Mouse (Mus musculus) T-cell, adult 66 days (primary cell): ENCODE results near the gene Syvn1. TPM values are rescaled to one million over a fixed set of nuclear protein-coding genes. Genes with fewer than 3 reads are reported as not detected.

Experiments used
- total RNA-seq, 2 experiments: library from RNA; stranded (reverse); gene quantifications; 3 replicates in 1 of 2; 4 replicates in 1 of 2; pipeline ENCODE4 v1.2.4; 2023

The Syvn1 gene
- 10 to 100 TPM; 49.9 to 56.0 TPM for total RNA-seq

GRCm38 (mm10) chr19:6046294-6047153 lies at the start of gene Syvn1:
Gene Syvn1 (plus strand): TSS chr19:6046576.

DNA sequence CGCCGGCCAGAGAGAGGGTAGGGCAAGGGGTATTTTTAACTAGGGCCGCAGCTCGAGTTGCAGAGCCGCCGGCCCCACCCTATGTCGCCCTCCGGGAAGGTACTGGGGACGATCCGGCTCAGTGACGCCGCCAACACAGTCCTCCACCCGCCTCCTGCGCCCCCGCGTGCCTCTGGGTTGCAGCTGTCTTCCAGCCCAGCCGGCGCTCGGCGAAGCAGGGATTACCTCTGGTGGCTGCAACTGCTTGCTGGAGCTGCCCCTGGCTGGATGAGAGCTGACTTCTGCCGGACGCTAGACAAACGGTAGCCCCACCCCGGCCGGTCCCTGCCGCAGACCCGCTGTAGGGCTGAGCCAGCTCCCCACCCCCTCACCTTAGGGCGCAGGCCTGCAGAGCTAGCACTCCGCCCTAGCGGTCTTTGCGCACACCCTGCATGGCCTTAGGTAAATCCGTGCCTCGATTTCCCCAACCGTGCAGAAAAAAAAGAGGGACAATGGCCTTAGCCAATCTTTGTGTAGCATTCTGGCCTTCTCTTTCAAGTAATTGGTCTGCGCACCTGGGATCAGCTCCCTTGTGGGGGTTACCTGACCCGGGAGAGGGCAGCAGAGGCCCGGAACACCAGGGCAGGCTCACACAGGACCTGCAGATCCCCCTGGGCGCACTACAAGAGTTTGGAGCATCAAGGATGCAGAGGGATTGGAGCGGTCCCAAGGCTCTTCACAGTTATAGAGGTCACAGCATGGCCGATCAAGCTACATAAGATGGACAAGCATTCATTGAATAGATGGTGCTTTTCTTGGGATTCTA lies 30.7 kb upstream of the Syvn1 start, which contains the start of gene Capn1:
Gene Capn1 (minus strand): TSS at position 387 of the 805 bp plus-strand sequence.

DNA sequence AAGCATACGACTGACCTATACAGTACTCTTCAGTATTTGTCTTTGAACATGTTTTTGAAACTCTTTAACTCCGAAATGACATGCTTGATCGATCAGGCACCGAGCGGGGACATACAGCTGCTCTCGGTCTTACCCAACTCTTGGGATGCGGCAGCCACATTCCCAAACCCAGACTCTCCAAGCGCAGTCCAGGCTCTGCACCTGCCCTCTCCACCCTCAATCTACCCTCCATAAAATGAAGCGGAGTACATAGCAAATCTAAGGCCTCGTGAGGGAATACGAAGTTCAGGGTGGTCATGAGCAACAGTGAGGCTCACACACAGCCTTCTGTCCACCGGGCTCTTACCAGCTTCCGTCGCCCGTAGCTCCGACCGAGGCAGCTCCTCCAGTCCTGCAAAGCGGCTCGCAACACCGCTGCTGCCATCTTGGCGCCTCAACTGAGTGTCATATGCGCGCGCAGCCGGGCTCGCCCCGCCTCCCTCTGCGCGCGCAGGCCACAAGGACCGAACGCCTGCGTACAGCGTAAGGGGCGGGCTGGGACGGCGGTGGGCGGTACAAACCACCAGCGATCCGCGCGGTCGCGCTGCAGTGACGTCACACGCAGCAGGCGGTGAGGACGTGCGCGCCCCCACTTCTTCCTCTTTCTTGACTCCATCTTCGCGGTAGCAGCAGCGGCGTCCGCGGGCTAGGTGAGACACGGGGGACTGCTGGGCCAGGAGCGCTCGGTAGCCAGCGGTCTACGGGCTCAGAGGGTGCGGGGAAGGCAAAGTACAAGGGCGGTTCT lies 11.1 kb downstream of the Syvn1 start, which contains the start of the genes Mrpl49 and Fau:
Gene Mrpl49 (minus strand): TSS at position 473 of the 784 bp plus-strand sequence.
Gene Fau (plus strand): TSS at position 532 of the 784 bp plus-strand sequence.

DNA sequence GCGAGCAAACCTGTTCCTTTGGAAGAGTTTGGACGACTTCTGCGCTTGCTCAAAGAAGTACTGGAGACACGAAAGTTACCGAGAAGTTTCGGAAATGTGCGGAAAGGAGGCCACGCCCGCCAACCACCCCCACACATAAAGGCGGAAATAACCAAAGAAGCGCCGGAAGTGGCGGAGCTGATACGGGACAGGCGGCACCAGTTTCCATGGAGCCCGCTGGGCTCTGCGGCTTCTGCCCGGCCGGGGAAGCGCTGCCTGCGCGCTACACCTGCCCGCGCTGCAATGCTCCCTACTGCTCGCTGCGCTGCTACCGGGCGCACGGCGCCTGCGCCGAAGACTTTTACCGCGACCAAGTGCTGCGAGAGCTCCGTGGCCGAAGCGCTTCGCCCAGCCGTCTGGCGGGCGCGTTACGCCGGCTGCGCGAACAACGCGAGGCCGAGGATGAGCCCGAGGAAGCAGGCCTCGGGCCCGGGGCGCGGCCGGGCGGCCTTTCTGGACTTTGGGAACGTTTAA lies 14.7 kb downstream of the Syvn1 start, which contains the start of gene Znhit2:
Gene Znhit2 (plus strand): TSS at position 172 of the 513 bp plus-strand sequence.

GRCm38 (mm10) chr19:6067724-6068415 lies 21.5 kb downstream of the Syvn1 start, which contains the start of gene Tm7sf2:
Gene Tm7sf2 (minus strand): TSS chr19:6068373.

GRCm38 (mm10) chr19:6076564-6077393 lies 30.4 kb downstream of the Syvn1 start, which contains the start of gene Vps51:
Gene Vps51 (minus strand): TSS chr19:6077231.

DNA sequence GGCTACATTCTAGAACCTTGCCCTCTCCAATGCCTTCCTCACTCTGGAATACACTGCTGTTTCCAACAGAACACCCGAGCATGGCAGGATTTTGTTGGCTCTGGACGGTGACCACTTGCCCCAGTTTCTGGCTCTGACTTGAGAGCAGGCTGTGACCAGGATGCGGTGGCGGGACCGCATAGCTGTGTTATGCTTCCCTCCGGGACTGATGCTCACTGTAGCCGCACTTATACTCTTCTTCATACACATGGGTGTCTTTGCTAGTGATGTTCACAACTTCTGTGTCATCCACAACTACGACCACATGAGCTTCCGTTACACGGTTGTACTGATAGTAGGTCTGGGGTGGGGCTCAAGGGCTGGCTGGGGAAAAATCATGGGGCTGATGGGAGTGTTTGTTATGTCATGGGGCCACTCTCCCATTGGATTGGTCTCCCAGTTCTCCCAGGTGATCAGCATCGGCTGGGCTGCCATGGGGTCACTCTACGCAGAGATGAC lies 33.7 kb downstream of the Syvn1 start, which contains the start of gene Tmem262:
Gene Tmem262 (plus strand): TSS at position 51 of the 498 bp plus-strand sequence.

DNA sequence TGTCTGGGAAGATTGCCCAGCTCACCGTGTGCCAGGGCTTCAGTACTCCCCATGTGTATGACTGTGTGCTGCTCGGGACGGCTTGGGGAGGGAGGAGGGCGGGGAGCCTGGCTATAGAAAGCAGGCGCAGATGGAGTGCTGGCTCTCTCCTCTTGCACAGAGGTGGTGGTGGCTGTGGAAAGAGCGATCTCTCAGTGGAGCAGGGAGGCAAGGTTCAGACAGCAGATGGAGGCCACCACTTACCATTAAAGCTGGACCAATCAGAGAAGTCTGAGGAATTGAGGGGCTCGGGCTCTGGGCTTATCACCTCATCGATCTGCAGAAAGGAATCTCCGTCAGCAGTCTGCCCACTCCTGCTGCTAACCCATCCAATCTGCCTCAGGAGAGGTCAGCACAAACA lies 35.8 kb downstream of the Syvn1 start, which contains the start of gene Gm28374:
Gene Gm28374 (minus strand): TSS at position 101 of the 400 bp plus-strand sequence.

GRCm38 (mm10) chr19:6084478-6085248 lies 38.3 kb downstream of the Syvn1 start, which contains the start of the genes Zfpl1 and Cdca5:
Gene Zfpl1 (minus strand): TSS chr19:6084956.
Gene Cdca5 (plus strand): TSS chr19:6084983.

GRCm38 (mm10) chr19:6094119-6094518 lies 47.7 kb downstream of the Syvn1 start, which contains the start of gene AC131692.1:
Gene AC131692.1 (plus strand): TSS chr19:6094419.

Other genes starting within 250 kb of the Syvn1 start
- gene Frmd8, start 171.3 kb upstream of the Syvn1 start, total RNA-seq, result 100 to 1,000 TPM; 177 to 193 TPM
- gene Slc25a45, start 168.8 kb upstream of the Syvn1 start, total RNA-seq, result 10 to 100 TPM; 22.3 to 23.2 TPM
- 1 to 10 TPM; 4.9 to 6.1 TPM for gene Tigd3, start 152.4 kb upstream of the Syvn1 start, total RNA-seq
- 100 to 1,000 TPM; 147 to 183 TPM for gene Dpf2, start 133.6 kb upstream of the Syvn1 start, total RNA-seq
- gene Cdc42ep2, start 121.8 kb upstream of the Syvn1 start, total RNA-seq, result under 1 TPM in 1 of 2 experiments, not detected in 1; 0.52 TPM
- gene Pola2, start 82.4 kb upstream of the Syvn1 start, total RNA-seq, result 10 to 100 TPM; 66.1 to 74.2 TPM
- gene Slc22a20, start 60.4 kb upstream of the Syvn1 start, total RNA-seq, result not detected
- gene Capn1, start 30.7 kb upstream of the Syvn1 start, total RNA-seq, result 100 to 1,000 TPM; 165 to 174 TPM
- 10 to 100 TPM; 21.7 to 31.5 TPM for gene Mrpl49, start 11.2 kb downstream of the Syvn1 start, total RNA-seq
- gene Fau, start 11.3 kb downstream of the Syvn1 start, total RNA-seq, result 1,000 to 10,000 TPM; 3,055 to 3,156 TPM
- 10 to 100 TPM; 16.1 to 20.1 TPM for gene Znhit2, start 14.6 kb downstream of the Syvn1 start, total RNA-seq
- 10 to 100 TPM; 18.7 to 20.5 TPM for gene Tm7sf2, start 21.8 kb downstream of the Syvn1 start, total RNA-seq
- 100 to 1,000 TPM; 107 to 113 TPM for gene Vps51, start 30.7 kb downstream of the Syvn1 start, total RNA-seq
- gene Tmem262, start 33.5 kb downstream of the Syvn1 start, total RNA-seq, result not detected
- not detected for gene Gm28374, start 35.7 kb downstream of the Syvn1 start, total RNA-seq
- 10 to 100 TPM; 56.5 to 63.3 TPM for gene Zfpl1, start 38.4 kb downstream of the Syvn1 start, total RNA-seq
- 1 to 10 TPM; 1.7 to 3.6 TPM for gene Cdca5, start 38.4 kb downstream of the Syvn1 start, total RNA-seq
- not detected for gene AC131692.1, start 47.8 kb downstream of the Syvn1 start, total RNA-seq
- not detected for gene Naaladl1, start 59.2 kb downstream of the Syvn1 start, total RNA-seq
- gene Sac3d1, start 72.1 kb downstream of the Syvn1 start, total RNA-seq, result 10 to 100 TPM; 10.7 to 14.0 TPM
- gene Snx15, start 81.7 kb downstream of the Syvn1 start, total RNA-seq, result 10 to 100 TPM; 33.6 to 39.4 TPM
- under 1 TPM in 1 of 2 experiments, not detected in 1; 0.95 TPM for gene Batf2, start 94.4 kb downstream of the Syvn1 start, total RNA-seq
- 10 to 100 TPM; 24.3 to 25.9 TPM for gene Arl2, start 95.0 kb downstream of the Syvn1 start, total RNA-seq
- not detected for gene Majin, start 137.8 kb downstream of the Syvn1 start, total RNA-seq
- gene Gpha2, start 179.8 kb downstream of the Syvn1 start, total RNA-seq, result not detected
- gene Ppp2r5b, start 189.3 kb downstream of the Syvn1 start, total RNA-seq, result 10 to 100 TPM; 20.3 to 31.1 TPM
- gene Atg2a, start 195.1 kb downstream of the Syvn1 start, total RNA-seq, result 100 to 1,000 TPM; 171 to 195 TPM
- gene Ehd1, start 230.1 kb downstream of the Syvn1 start, total RNA-seq, result 10 to 100 TPM; 40.0 to 48.7 TPM